Mouse (Mus musculus): Measurements from ENCODE around the gene Ift43.

Ift43 gene

DNA sequence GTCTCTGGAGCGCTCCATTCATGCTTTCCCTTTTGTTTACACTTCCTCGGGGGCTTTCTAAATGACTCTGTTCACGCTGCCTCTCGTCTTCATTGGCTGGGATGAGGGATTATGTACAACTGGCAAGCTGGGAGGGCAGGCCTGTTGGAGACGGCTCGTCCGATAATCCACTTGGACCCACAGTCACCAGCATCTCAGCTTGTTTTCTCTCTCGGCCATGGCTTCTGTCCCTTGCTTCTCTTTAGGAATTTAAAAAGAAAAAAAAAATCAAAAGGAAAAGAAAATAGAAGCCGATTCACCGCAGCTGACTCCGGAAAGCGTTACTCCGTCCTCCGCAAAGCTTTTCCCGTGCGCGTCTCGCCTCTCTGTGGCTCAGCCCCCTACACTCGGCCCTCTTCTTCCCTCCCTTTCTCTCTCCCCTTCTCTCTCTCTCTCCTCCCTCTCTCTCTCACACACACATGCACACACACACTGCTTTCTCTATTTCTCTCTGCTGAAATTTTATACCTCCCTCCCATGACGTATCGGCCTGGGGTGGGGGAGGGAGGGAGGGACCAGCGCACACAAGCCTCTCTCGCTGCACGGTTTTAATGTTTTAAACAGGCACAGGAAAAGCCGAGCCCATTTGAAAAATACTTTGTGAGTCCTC, 3.7 kb upstream of the Ift43 start, which contains the start of gene Tgfb3:
Tgfb3 (minus strand) TSS at position 489 of the 649 bp plus-strand sequence.
- no peak for DNase-seq (ENCODE audit: low spot score)

DNA sequence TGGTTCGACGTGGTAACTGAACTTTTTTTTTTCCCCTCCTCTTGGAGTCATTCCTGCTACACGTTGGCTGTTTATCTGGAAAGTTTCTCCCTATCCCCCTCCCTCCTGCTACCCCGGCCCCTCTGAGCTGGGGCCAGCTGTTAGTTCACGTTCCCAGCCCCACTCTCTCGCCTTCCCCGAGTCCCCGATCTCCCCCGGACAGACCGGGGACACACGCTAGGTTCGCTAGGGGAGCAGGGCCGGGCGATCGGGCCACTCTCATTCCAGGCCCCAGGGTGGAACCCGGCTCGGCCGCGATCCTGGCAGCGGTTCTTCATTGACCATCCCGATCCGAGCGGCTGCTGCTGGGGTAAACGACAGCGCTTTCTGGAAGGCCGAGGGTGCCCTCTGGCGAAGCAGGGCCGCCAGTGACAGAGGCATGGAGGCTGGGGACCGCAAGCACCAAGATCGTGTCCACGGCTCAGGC, 3.1 kb upstream of the Ift43 start:
- peak; percentile 81 for DNase-seq (ENCODE audit: low spot score)

DNA sequence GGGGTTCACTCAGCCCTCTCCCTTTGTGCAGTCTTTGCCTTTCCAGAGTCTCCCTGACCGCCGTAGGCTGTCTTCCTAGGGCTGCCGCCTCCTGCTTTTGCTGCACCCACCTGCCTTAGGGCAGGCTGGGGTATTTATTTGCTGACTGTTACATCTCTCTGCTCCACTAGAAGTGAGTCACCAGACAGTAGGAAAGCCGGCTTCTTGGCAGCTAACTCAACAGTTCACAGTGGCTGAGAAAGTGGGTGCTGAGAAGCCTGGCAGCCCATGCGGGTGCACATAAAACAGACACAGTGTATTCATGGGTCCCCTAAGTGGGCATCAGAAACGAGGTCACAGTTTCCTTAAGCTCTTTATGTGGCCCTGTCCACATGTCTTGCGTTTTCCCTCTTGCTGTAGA, 3.5 kb downstream of the Ift43 start:
- DNase-seq (ENCODE audit: low spot score): no peak

DNA sequence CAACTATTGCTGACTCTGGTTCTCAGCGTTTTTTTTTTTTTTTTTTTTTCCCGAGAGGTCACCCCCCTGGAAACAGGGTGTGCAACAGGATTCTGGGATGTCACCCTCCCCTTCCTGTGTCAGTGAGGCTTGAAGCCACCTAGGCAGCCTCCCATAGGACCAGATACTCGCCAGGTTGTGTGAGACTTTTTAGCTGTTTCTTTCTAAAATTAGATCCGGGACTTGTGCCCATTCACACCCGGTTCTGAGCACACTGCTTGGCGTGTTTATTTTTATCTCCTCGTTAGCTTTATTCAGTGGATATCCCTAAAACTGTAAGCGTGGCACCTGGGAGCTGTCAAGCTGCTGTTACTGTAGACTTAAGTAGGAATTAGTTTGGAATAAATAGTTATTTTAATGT, 4.2 kb downstream of the Ift43 start:
- no peak for DNase-seq (ENCODE audit: low spot score)

DNA sequence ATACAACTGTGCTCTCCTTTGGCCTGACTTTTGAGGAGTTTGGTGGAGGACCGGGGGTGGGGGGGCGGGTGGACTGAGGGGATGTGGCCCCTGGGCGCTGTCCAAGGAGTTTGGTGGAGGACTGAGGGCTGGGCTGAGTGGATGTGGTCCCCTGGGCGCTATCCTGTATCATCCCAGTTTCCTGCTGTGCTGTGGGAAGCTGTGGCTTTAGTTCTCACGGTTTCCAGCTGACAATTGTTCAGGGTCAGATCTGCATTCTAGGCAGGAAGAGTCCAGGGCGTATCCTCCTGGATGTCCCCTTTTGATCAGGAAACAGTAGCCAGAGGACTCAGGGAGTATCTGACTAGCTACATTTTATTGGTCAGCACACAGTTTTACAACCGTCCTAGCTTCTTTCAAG, 5.7 kb downstream of the Ift43 start:
- no peak for DNase-seq (ENCODE audit: low spot score)

DNA sequence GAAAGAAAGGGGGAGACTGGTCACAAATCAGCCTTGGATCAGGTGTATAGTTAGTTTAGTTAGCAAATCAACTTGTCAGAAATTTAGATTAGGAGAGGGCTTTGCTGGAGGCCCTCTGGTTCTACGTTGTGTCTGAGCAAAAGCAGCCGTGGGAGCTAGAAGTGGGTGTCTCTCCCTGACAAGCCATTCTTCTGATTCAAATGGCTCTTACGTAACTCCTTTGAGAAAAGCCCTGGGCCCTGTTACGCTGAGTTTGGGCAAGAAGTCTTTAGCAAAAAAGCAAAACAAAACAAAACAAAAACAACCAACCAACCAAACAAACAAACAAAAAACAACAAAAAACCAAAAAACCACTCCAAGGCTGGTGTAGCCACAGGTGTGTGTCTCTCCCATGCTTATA, 8.4 kb downstream of the Ift43 start:
- no peak for DNase-seq (ENCODE audit: low spot score)

DNA sequence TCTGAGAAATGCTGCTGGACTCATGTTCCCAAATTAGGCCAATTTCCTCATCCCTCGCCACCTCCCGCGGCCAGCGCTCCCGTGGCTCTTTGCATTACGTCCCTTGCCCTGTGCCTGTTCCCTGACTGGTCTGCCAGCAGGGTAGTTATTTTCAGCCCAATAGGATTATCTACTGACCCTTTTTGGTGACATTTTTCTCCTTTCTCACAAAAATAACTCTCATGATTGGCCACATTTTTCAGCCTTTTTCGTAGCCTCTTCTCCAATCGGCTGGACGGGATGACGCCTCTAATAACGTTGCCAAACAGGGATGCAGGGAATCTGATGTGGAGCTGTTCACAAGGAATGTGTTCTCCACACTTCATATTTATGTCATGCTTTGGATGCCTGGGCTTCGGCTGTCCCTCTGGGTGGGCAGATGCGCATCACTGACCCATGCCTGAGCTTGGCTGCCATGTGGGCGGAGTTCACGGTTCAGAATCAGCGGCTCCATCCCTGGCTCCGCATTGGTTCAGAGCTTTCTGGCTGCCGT, 9.3 kb downstream of the Ift43 start:
- no peak for DNase-seq (ENCODE audit: low spot score)

DNA sequence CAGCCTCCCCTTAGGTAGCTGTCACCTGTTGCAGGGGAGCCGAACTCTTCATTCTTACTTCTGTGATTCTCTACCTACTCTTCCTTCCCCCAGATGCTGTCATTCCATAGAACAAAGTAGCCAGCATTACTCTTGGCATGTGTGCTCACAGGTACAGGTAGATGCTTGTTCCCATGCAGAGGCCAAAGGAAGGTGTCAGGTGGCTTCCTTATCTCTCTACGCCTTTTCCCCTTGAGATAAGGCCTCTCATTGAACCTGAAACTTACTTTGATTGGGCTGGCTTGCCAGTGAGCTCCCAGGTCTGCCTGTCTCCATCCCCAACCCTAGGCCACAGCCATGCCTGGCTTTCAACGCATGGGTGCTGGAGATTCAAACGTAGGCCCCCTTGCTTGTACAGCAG, 11.7 kb downstream of the Ift43 start:
- DNase-seq (ENCODE audit: low spot score): no peak

DNA sequence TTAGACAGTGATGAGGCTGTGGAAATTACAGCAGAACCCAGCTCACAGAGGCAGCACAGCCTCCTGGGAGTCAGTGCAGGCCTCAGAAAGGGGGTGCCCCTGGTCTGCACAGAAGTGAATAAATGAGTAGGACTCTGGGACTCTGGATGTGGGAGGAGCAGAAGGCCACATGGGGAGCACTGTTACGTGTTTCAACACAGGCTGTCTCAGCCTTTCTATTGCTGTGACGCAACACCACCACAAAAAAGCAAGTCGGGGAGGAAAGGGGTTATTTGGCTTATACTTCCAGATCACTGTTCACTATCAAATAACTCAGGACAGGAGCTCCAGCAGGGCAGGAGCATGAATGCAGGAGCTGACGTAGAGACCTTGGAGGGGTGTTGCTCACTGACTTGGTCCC, 13.5 kb downstream of the Ift43 start:
- DNase-seq (ENCODE audit: low spot score): no peak

DNA sequence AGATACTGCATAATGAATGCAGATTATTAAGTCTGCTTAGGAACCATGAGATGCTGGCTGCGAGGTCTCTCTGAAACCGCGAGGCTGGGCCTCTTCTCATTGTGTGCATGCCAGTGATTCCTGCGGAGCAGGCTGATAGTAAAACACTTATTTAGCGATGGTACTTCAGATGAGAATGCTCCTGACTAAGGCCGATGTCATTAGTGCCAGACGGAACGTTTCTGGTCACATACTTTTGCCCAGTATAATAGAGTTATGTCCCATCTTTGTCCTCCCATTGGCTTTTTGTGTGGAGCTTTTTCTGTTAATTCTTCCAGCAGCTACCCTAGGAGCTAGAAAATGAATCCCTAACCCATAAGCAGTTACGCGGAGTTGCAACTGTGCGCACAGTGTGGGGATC, 15.4 kb downstream of the Ift43 start:
- no peak for DNase-seq (ENCODE audit: low spot score)

DNA sequence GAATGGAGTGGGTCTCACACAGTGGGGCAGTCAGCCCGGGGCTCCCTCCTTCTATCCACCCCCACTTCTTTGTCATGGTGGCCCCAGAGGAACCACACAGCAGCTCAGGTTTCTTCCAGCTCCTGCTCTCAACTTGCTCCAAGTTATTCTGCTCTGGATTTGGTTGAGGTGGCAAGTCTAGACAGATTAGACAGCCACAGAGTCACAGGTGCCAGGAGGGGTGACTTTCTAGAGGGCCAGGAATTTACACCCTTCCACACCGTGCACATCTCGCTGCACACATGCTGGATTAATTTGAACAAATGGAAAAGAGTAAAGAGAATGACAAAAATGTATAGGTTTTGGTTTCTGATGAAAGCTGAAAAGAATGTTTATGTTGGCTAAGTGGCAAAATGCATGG, 18.4 kb downstream of the Ift43 start:
- no peak for DNase-seq (ENCODE audit: low spot score)

DNA sequence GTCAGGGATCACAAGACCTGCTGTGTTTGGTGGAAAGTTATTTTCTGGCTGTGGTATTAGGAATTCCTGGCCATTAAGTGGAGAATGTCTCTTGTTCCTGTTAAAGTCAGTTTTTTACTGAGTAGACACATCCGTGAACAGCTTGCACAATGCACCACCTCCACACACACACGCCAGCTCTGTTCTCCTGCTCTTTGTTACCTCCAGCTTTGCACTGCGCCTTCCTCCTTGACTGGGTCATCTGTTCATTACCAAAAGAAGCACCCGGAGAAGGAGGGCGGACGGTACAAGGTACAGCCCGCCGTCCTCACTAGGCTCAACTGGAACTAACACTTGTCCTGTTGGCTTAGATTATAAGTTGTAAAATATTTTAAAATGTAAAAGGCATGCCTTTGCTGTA, 20.3 kb downstream of the Ift43 start:
- DNase-seq (ENCODE audit: low spot score): no peak

DNA sequence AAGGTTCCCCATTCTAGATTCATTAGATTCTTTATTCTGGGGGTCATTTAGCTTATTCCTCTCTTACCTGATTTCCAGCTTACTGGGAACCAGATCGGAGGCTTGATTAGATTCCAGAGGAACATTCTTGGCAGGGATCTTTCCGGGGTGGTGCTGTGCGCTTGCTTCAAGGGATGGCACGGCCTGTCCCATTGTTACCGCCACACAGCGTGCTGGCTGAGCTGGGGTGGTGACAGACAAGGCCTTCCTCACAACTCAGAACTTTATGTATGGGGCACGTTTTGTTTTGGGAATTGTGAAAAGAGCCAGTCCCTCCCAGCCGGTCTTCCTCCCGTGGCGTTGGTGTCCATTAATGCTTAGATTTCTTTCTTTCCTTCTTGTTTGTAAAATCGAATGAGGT, 21.1 kb downstream of the Ift43 start:
- no peak for DNase-seq (ENCODE audit: low spot score)

DNA sequence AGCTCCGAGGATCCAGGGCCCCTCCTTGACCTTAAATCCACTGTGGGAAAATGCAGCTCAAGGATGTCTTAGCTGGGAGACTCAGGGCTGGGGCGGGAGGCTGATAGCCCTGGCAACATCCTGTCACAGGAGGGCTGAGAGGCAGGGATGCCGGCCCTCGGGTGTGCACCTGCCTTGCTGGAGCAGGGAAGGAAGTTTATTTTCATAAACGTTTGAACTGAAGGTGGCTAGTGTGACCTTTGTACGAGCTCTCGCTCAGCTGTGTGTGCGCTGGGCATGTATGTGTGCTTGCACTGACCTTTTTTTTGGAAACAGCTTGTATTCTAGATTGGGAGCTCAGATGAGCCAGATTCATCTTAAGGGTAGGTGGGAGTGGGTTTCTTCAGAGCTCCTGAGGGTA, 21.5 kb downstream of the Ift43 start:
- DNase-seq (ENCODE audit: low spot score): no peak

DNA sequence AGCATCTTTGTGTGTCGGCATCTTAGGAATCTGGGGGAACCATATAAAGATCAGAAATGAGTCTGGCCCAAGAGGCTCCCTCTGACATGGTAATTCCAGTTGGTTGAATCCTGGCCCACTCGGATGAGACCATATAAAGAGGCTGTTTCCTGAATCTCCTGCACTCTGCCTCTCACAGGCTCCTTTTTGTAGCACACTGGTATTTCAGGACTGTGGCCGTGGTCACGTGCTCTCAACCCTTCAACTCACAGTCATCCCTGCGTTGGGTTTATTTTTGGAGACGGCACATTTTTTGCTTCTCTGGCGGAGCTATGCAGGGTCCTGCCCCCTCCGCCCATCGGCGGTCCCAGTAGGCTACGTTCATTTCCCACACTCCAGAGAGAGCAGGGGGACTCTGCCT, 22.0 kb downstream of the Ift43 start:
- no peak for DNase-seq (ENCODE audit: low spot score)

DNA sequence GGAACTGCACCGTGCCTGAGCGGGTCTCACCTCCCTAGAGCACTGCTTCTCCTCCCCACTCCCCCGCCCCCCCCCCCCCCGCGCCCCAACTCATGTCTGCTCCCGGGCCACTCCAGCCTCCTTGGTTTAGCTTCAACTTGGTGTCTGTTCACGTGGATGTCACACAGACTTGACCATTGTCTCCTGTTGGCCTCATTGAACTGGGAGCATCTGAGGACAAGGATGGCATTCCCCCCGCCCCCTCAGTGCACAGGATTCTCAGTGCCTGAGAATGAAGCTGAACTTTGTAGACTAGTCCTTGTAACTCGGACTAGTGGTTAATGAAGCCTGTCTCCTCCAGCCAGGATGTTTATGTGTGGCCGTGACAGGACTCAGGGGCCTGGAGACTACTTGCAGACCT, 23.2 kb downstream of the Ift43 start:
- DNase-seq (ENCODE audit: low spot score): no peak

DNA sequence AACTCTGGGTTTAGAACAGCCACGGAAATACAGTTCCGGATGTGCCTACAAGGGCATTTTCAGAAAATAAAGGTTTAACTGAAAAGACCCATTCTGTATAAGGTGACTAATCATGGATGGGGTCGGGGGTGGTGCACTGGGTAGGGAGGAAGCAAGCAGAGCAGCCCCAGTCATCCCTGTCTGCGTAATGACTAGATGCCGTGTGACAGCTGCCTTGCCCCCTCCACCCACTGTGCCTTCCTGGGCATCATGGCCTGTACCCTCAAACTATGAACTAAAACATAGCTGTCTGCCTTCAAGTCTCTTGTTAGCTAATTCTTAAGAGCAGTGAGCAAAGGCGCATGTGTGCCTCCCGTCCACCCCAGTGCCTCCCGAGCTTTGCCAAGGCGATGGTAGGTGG, 23.7 kb downstream of the Ift43 start:
- no peak for DNase-seq (ENCODE audit: low spot score)

DNA sequence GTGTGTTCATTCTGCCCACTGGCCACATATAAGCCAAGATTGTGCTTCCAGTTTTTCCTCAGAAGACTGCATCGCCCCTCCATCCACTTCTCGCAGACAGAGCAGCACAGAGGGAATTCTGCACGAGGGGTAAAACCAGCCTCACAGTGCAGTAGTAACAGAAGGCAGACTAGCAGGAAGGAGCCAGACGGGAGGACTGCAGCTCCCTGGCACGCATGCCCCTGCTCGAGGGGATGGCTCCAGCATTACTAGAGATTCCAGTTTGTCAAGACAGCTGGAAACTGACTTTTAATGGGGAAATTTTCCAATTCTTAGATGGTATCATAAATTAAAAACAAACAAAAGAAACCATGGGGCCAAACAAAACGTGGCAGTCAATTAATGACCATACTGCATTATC, 25.3 kb downstream of the Ift43 start:
- no peak for DNase-seq (ENCODE audit: low spot score)

DNA sequence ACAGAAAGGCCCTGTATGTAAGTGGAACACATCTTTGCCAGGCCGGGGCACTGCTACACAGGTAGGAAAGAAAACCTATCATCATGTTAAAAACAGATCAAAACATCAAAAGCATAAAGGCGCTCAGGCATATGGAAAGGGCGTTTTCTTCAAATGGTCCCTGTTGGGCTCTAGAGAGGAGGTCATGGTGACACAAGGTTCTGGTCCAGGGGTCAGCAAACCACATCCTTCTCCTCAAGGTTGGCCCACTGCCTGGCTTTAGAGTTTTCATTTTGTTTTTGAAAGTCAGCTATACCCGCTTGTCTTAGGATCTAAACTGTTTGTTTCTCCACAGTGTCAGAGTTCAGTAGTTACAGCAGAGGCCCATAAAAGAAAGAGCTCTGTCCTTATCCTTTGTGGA, 27.2 kb downstream of the Ift43 start:
- no peak for DNase-seq (ENCODE audit: low spot score)

DNA sequence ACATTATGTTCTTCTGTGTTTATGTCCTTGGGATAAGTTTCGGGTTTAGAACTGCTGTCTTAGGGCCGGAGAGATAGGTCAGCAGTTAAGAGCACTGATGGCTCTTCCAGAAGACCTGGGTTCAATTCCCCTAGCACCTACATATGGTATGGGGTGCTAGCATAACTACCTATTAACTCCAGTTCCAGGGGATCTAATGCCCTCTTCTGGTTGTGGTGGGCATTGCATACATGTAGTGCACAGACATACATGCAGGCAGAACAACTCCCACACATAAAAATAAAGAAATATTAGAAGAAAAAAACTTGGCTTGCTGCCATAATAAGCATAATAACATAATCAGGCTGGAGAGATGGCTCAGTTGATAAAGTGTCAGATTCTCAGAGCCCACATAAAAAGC, 28.3 kb downstream of the Ift43 start:
- DNase-seq (ENCODE audit: low spot score): no peak

DNA sequence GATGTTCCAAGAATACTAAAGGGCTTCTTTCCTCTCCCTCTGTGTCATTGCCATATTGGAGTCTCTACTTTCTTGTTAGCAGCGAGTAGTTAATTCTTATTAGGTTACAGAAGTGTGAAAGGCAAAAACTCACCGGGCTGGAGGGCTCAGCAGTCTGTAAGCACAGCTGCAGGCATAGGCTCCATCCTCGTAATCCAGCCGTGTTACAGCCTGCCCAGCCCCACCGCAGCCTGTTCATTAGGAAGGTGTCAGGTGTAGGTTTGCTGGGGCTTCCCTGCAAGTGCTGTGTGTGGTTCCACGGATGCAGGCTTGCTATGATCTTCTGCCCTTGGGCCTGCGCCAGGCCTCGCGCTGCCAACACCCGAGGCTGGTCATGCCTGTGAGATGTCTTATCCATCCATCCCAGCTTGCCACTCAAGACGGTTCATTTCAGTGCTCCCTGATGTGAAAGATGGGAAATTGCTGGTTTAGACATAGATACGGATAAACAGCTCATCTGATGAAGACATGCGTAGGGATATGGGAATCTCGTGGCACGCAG, 34.0 kb downstream of the Ift43 start:
- no peak for DNase-seq (ENCODE audit: low spot score)

DNA sequence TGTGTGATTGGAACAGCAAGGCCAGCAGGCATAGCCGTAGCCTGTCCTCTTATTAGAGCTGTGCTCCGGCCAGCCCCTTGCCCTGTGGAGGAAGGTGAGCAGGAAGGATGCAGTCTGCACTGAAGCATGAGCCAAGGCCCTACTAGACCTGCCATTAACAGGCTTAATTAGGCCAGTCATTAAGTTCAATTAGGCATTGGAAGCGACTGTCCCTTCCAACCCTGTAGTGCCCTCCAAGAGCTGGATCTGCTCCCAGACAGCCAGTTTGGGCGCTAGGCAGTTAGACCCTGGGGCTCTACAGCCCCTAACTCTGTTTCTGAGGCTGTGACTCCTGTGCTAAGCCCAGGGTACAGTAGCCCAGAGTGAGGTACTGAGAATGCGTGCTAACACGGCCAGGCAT, 41.7 kb downstream of the Ift43 start:
- DNase-seq (ENCODE audit: low spot score): no peak

DNA sequence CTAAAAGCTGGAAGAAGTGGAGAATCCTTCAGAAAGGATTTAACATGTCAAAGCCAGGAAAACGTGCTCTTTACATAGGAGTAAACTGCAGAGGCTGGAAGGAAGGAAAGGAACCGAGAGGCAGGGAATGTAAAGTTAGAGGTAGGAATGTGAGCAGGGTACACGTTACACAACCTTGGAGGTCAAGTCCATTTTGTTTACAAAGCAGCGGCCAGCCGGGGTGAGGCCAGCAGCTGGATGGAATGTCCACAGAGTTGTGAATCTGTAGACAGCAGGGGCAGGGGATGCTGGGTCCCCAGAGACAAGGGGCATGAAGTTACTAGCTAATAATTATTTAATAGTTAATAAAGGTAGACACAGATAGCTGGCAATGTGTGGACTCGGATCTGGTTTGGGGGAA, 45.8 kb downstream of the Ift43 start:
- no peak for DNase-seq (ENCODE audit: low spot score)

DNA sequence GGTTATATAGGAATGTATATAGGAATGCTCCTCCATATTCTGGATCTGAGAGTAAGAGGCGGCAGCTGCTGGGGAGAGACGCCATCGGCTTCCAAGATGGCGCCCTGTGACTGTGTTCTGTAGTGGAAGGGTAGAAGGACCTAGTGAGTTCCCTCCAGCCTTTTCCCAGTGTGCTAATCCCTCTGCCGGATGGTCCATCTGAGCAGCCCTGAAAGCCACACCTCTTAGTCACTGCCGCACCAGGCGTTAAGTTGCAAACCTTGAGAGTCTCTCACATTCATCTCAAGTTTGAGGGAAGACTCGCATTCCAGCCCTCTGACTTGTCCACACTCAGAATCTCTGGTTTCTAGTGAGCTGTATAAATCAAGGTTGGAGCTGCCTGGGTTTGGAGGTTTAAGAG, 46.7 kb downstream of the Ift43 start:
- no peak for DNase-seq (ENCODE audit: low spot score)
